ENCODE assay signal across 9 mouse cellular contexts in genomic region chr4:155197726-155198125, GRCm38 (mm10). TPM values are rescaled to one million over a fixed set of nuclear protein-coding genes. Genes with fewer than 3 reads are reported as not detected.
DNase-seq lines count a peak whose midpoint lies in the region; ATAC-seq lines count a peak whose summit lies in the region.
"Had no signal": no experiment of that assay in that cellular context is flagged by ENCODE, and none has a peak within 500 bp of the region (broad histone marks: within the 10 kb centered on the region; RNA-seq: fewer than 3 reads in every experiment).

No protein-coding gene starts in this region.

- H3K9me3 ChIP-seq in kidney, embryonic 16.5 days (ENCODE audit: low read length), result no peaks in the 10 kb centered on the region
- H3K9me3 ChIP-seq: liver, embryonic 15.5 days had no signal

- no peaks in the 10 kb centered on the region for H3K27me3 ChIP-seq in kidney, embryonic 16.5 days (ENCODE audit: insufficient read depth, low read length)
- H3K27me3 ChIP-seq: liver, embryonic 15.5 days had no signal

- no peak overlapping the region for H3K9ac ChIP-seq in kidney, embryonic 16.5 days (replicated peaks; ENCODE audit: low read length)
- H3K9ac ChIP-seq: liver, embryonic 15.5 days had no signal

- peaks cover 77% of the 10 kb centered on the region for H3K4me1 ChIP-seq in kidney, embryonic 16.5 days (ENCODE audit: insufficient read depth, low read length)
- peaks cover 70% of the 10 kb centered on the region for H3K4me1 ChIP-seq in brown adipose tissue, adult 24 weeks (ENCODE audit: control insufficient read depth, insufficient read depth, insufficient read length, low read length)

- DNase-seq in adrenal gland, adult 2 months, result peak; percentile 75
- no peak for DNase-seq in adrenal gland, postnatal 25 days
- no peak for DNase-seq in kidney, postnatal 14 days
- peak; percentile 57 for DNase-seq in lung, postnatal 10 days
- no peak for DNase-seq in thymus, adult 18-20 months

- WGBS in kidney, embryonic 16.5 days, result 29% methylated on average over 6 of the region's 6 CpGs

- H3K27ac ChIP-seq in kidney, embryonic 16.5 days (ENCODE audit: low read length), result no peak overlapping the region
- 0 out of 2 replicates have a peak overlapping the region, but pooled peaks have one; percentile 9 for H3K27ac ChIP-seq in brown adipose tissue, adult 24 weeks (replicated peaks; ENCODE audit: low read depth, low read length)
- H3K27ac ChIP-seq: liver, embryonic 15.5 days had no signal

- peak; percentile 72 for ATAC-seq in kidney, embryonic 16.5 days (ENCODE audit: low FRiP score, low TSS enrichment)
- ATAC-seq in erythroblast, adult 5-6 weeks (replicated peaks; ENCODE audit: low FRiP score, poor library complexity, severe bottlenecking), result no peak

- H3K4me3 ChIP-seq in kidney, embryonic 16.5 days (ENCODE audit: low read length), result no peak overlapping the region
- no peak overlapping the region for H3K4me3 ChIP-seq in brown adipose tissue, adult 24 weeks (ENCODE audit: insufficient read depth, low read depth, low read length)
- H3K4me3 ChIP-seq: liver, embryonic 15.5 days had no signal

- no peak overlapping the region for H3K4me2 ChIP-seq in kidney, embryonic 16.5 days (replicated peaks; ENCODE audit: low read depth, low read length)
- H3K4me2 ChIP-seq: liver, embryonic 15.5 days had no signal

- H3K36me3 ChIP-seq in kidney, embryonic 16.5 days (ENCODE audit: insufficient read depth, low read length), result no peaks in the 10 kb centered on the region

RNA-seq across cellular contexts. Expression of gene Ski, which starts 24.7 kb away (rescaled TPM):
- 10 to 100 TPM; 59.7 to 63.8 TPM for total RNA-seq in adrenal gland, adult 2 months (2021)
- polyA plus RNA-seq in adrenal gland, adult 2 months (2012; rRNA removed), result 83.1 and 103 TPM in 2 replicates
- 73.5 and 93.3 TPM in 2 replicates for total RNA-seq in adrenal gland, postnatal 25 days (2021)
- polyA plus RNA-seq in kidney, embryonic 16.5 days (2015; fragmentation: Nextera tagmentation; extraction: Ambion mirVana), result 14.5 and 15.9 TPM in 2 replicates
- polyA plus RNA-seq in brown adipose tissue, adult 24 weeks (2012; ENCODE audit: insufficient read depth, insufficient read length, missing spikeins), result 18.9 and 20.2 TPM in 2 replicates
- total RNA-seq in erythroblast, adult 5-6 weeks (2015; ENCODE audit: low replicate concordance), result 8.8 and 10.8 TPM in 2 replicates
- total RNA-seq in erythroblast, adult 5-6 weeks (2017; ENCODE audit: low replicate concordance), result 2.8 and 3.4 TPM in 2 replicates

RNA-seq across cellular contexts. Expression of gene Faap20, which starts 51.9 kb away (rescaled TPM):
- total RNA-seq in adrenal gland, adult 2 months (2021), result 10 to 100 TPM; 40.3 to 57.3 TPM
- 106 and 127 TPM in 2 replicates for polyA plus RNA-seq in adrenal gland, adult 2 months (2012; rRNA removed)
- 45.9 and 55.2 TPM in 2 replicates for total RNA-seq in adrenal gland, postnatal 25 days (2021)
- 77.4 and 77.8 TPM in 2 replicates for polyA plus RNA-seq in kidney, embryonic 16.5 days (2015; fragmentation: Nextera tagmentation; extraction: Ambion mirVana)
- 18.7 and 21.7 TPM in 2 replicates for polyA plus RNA-seq in brown adipose tissue, adult 24 weeks (2012; ENCODE audit: insufficient read depth, insufficient read length, missing spikeins)
- 5.4 and 8.1 TPM in 2 replicates for total RNA-seq in erythroblast, adult 5-6 weeks (2015; ENCODE audit: low replicate concordance)
- 2.9 and 3.5 TPM in 2 replicates for total RNA-seq in erythroblast, adult 5-6 weeks (2017; ENCODE audit: low replicate concordance)

Comparison
In these comparisons a context has a peak if more than half of its experiments do, and no peak if none do; other contexts are left out.
1. DNase-seq: peak in adrenal gland, adult 2 months (single experiment) and lung, postnatal 10 days (single experiment); none in adrenal gland, postnatal 25 days (single experiment), kidney, postnatal 14 days (single experiment) and thymus, adult 18-20 months (0 of 2).